Mouse (Mus musculus): ENCODE data around the gene Rad9b. TPM values are rescaled to one million over a fixed set of nuclear protein-coding genes. Genes with fewer than 3 reads are reported as not detected.

The Rad9b gene
- total and polyA plus RNA-seq, 3 experiments, result 9.0 to 10.4 (median 10.3) TPM

DNA sequence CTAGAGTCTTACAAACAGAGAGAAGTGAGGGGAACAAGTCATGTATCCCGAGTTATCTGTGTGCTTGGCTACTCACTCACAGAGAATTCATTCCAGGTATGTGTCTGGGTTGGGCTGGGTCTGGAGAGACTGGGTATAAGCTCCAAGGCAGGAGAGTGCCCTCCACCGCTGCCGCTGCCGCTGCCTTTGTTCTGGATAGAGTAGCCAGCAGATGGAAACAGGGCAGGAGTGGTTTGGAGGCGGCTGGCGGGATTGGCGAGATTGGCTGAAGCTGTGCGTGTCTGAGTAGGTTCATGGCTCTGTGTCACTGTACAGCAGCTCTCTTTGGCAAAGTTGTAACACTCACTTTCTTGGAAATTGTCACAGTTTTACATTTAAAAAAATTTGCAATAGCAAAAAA, 30.5 kb downstream of the Rad9b start:
- in situ Hi-C loops (cut with MboI; ENCODE audit: low pct_ligation_motif_present, low pct_unique_long_range_greater_than_20kb, low sequenced_read_pairs) (no loop called here), dilution Hi-C loops (cut with MboI; ENCODE audit: extremely low pct_ligation_motif_present, extremely low pct_unique_long_range_greater_than_20kb, low sequenced_read_pairs) (no loop called here)
- TF ChIP-seq EP300 (IDR thresholded peaks at IDR 0.05; ENCODE audit: low read length) (no peak), CHD1 (IDR thresholded peaks at IDR 0.05; ENCODE audit: low read depth, low read length) (no peak), POLR2A (IDR thresholded peaks at IDR 0.05; ENCODE audit: low read depth, low read length) (no peak), PAX5 (IDR thresholded peaks at IDR 0.05; ENCODE audit: low read length) (no peak), POLR2AphosphoS2 (IDR thresholded peaks at IDR 0.05; ENCODE audit: low read depth, low read length) (no peak), MYC (IDR thresholded peaks at IDR 0.05; ENCODE audit: low read depth, low read length) (no peak), RCOR1 (conservative IDR thresholded peaks at IDR 0.05; ENCODE audit: low read depth, low read length) (no peak), NRF1 (IDR thresholded peaks at IDR 0.05; ENCODE audit: low read depth, low read length) (no peak), HCFC1 (IDR thresholded peaks at IDR 0.05; ENCODE audit: low read depth, low read length) (no peak), IRF4 (IDR thresholded peaks at IDR 0.05; ENCODE audit: low read depth, low read length) (no peak), USF2 (conservative IDR thresholded peaks at IDR 0.05; ENCODE audit: low read depth, low read length) (no peak), ZMIZ1 (IDR thresholded peaks at IDR 0.05; ENCODE audit: low read depth, low read length) (no peak), CTCF (conservative IDR thresholded peaks at IDR 0.05 in 1 of 2, IDR thresholded peaks at IDR 0.05 in 1 of 2; ENCODE audit: low read depth in 2 of 2, low read length in 2 of 2) (no peak), KAT2A (IDR thresholded peaks at IDR 0.05; ENCODE audit: insufficient replicate concordance, low read length) (no peak), RAD21 (IDR thresholded peaks at IDR 0.05; ENCODE audit: low read depth, low read length) (no peak), SIN3A (IDR thresholded peaks at IDR 0.05; ENCODE audit: low read length) (no peak), ELF1 (IDR thresholded peaks at IDR 0.05; ENCODE audit: low read depth, low read length) (no peak)
- DNase-seq (ENCODE audit: extremely low read depth), result no peak
- Histone ChIP-seq H3K9me3 (replicated peaks; ENCODE audit: low read length) (no peaks in the 10 kb centered on the region), H3K27ac (ENCODE audit: insufficient read depth, low read depth) (no peak overlapping the region), H3K4me3 (replicated peaks in 1 of 3; ENCODE audit: low read depth in 2 of 3, low read length in 2 of 3, poor library complexity in 1 of 3) (no peak overlapping the region), H3K9ac (ENCODE audit: insufficient read depth, low read depth) (no peak overlapping the region), H3K4me2 (ENCODE audit: insufficient read depth, low read depth, poor library complexity, severe bottlenecking) (no peak overlapping the region), H3K79me2 (replicated peaks; ENCODE audit: control insufficient read depth, extremely low read depth, insufficient read depth, poor library complexity, severe bottlenecking) (no peaks in the 10 kb centered on the region), H3K4me1 (ENCODE audit: control insufficient read depth in 1 of 2, insufficient read depth in 2 of 2) (peaks cover 0 to under 1% of the 10 kb centered on the region in 2 experiments; a peak in 1 of 4 replicates), H3K27me3 (replicated peaks) (no peaks in the 10 kb centered on the region), H3K36me3 (replicated peaks in 1 of 2; ENCODE audit: control insufficient read depth in 1 of 2, insufficient read depth in 1 of 2, low read length in 1 of 2) (peaks cover 68 to 84% of the 10 kb centered on the region in 2 experiments)

DNA sequence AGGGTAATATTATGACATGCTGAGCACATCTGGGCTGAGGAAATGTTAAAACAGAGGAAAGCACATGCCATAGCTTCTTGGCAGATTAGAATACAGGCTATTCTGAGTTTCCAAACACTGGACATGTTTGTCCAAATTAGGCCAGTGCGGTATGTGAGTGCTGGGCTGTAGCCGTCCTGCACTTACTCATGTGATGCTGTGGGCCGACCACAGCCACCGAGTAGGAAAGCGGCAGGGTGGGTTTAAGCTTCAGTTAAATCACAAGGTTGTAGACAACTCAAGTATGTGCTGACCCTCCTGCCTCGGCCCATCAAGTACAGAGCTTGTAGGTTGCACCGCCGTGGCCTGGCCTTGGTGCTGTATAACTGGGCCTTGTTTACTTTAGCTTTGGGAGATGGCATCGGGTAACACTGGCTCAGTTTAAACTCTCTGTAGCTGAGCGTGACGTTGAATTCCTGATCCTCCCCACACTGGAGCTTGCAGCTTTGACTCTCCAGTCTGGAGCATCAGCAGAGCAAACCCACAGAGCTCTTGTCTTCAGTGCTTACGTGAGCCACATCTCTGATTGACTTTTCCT, 33.7 kb downstream of the Rad9b start:
- in situ Hi-C loops (cut with MboI; ENCODE audit: low pct_ligation_motif_present, low pct_unique_long_range_greater_than_20kb, low sequenced_read_pairs) (no loop called here), dilution Hi-C loops (cut with MboI; ENCODE audit: extremely low pct_ligation_motif_present, extremely low pct_unique_long_range_greater_than_20kb, low sequenced_read_pairs) (no loop called here)
- Histone ChIP-seq H3K36me3 (replicated peaks in 1 of 2; ENCODE audit: control insufficient read depth in 1 of 2, insufficient read depth in 1 of 2, low read length in 1 of 2) (peaks cover 60 to 83% of the 10 kb centered on the region in 2 experiments), H3K4me3 (replicated peaks in 1 of 3; ENCODE audit: low read depth in 2 of 3, low read length in 2 of 3, poor library complexity in 1 of 3) (no peak overlapping the region), H3K4me1 (ENCODE audit: control insufficient read depth in 1 of 2, insufficient read depth in 2 of 2) (peaks cover 5 to 30% of the 10 kb centered on the region in 2 experiments; a peak in 3 of 4 replicates), H3K27ac (ENCODE audit: insufficient read depth, low read depth) (no peak overlapping the region), H3K9ac (ENCODE audit: insufficient read depth, low read depth) (no peak overlapping the region), H3K79me2 (replicated peaks; ENCODE audit: control insufficient read depth, extremely low read depth, insufficient read depth, poor library complexity, severe bottlenecking) (no peaks in the 10 kb centered on the region; the same call in 1 of the 2 replicates), H3K27me3 (replicated peaks) (no peaks in the 10 kb centered on the region), H3K4me2 (ENCODE audit: insufficient read depth, low read depth, poor library complexity, severe bottlenecking) (no peak overlapping the region), H3K9me3 (replicated peaks; ENCODE audit: low read length) (no peaks in the 10 kb centered on the region)
- TF ChIP-seq ETS1 (conservative IDR thresholded peaks at IDR 0.05; ENCODE audit: low read depth, low read length) (no peak), SIN3A (IDR thresholded peaks at IDR 0.05; ENCODE audit: low read length) (no peak), EP300 (IDR thresholded peaks at IDR 0.05; ENCODE audit: low read length) (no peak), ELF1 (IDR thresholded peaks at IDR 0.05; ENCODE audit: low read depth, low read length) (no peak), NELFE (IDR thresholded peaks at IDR 0.05; ENCODE audit: low read depth, low read length) (no peak), RCOR1 (conservative IDR thresholded peaks at IDR 0.05; ENCODE audit: low read depth, low read length) (no peak), CHD1 (IDR thresholded peaks at IDR 0.05; ENCODE audit: low read depth, low read length) (no peak), ZNF384 (IDR thresholded peaks at IDR 0.05; ENCODE audit: low read depth, low read length) (no peak), RAD21 (IDR thresholded peaks at IDR 0.05; ENCODE audit: low read depth, low read length) (no peak), GABPA (IDR thresholded peaks at IDR 0.05; ENCODE audit: insufficient replicate concordance, low read depth, low read length) (no peak)
- no peak for DNase-seq (ENCODE audit: extremely low read depth)
